Mouse (Mus musculus): Measurements from ENCODE around the gene Tcl1b5. TPM values are rescaled to one million over a fixed set of nuclear protein-coding genes. Genes with fewer than 3 reads are reported as not detected.
"Not testable (repeated sequence)": the region's sequence is repeated elsewhere in the genome, so short reads cannot be mapped to it uniquely, and the experiment has no call there.

Tcl1b5 gene
- polyA plus RNA-seq, 1 experiment = 0.12 TPM

- not testable (repeated sequence) for H3K36me3 ChIP-seq (ENCODE audit: control insufficient read depth, insufficient read depth, low read length); H3K27me3 ChIP-seq (ENCODE audit: control insufficient read depth, insufficient read depth, low read length); H3K4me3 ChIP-seq (ENCODE audit: control insufficient read depth, insufficient read depth, low read length); H3K4me1 ChIP-seq (replicated peaks; ENCODE audit: control insufficient read depth, insufficient read depth, low read length); H3K27ac ChIP-seq (ENCODE audit: control insufficient read depth, insufficient read depth, low read length)
- WGBS = 31% methylated on average over 2 of the region's 2 CpGs
- peak; percentile 21 for DNase-seq
- peak; percentile 33; the same call in 1 of the 2 replicates for TF ChIP-seq CTCF (IDR thresholded peaks at IDR 0.05; ENCODE audit: borderline replicate concordance, control insufficient read depth, extremely low read depth, insufficient read depth, low read length, poor library complexity)
Observed at GRCm38 (mm10) chr12:105188980-105189379, 12.8 kb downstream of the Tcl1b5 start.

DNA sequence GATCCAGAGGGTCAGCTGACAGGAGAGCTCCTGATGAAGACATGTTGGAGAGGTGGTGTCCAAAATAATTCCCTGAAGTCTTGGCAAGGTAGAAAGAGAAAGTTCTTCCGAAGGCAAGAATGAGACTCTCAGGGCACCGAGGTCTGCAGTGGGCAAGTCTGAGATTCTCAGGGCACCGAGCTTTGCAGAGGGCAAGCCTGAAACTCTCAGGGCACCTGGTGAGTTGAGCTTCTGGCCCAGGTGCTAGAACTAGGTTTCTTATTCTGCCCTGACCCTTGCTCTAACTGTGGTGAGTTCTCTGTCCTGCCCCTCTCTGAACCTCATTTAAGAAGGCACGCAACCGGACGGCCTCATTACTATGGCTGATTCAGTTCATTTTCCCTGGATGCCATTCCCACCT is 14.6 kb downstream of the Tcl1b5 start, which contains the start of gene Tcl1b3:
TSS of gene Tcl1b3 (plus strand) at position 301 of the 400 bp plus-strand sequence.
- DNase-seq; H3K4me1 ChIP-seq (replicated peaks; ENCODE audit: control insufficient read depth, insufficient read depth, low read length); H3K36me3 ChIP-seq (ENCODE audit: control insufficient read depth, insufficient read depth, low read length); H3K4me3 ChIP-seq (ENCODE audit: control insufficient read depth, insufficient read depth, low read length); H3K27me3 ChIP-seq (ENCODE audit: control insufficient read depth, insufficient read depth, low read length); H3K27ac ChIP-seq (ENCODE audit: control insufficient read depth, insufficient read depth, low read length): not testable (repeated sequence)
- WGBS = 96% methylated on average over 6 of the region's 6 CpGs

DNA sequence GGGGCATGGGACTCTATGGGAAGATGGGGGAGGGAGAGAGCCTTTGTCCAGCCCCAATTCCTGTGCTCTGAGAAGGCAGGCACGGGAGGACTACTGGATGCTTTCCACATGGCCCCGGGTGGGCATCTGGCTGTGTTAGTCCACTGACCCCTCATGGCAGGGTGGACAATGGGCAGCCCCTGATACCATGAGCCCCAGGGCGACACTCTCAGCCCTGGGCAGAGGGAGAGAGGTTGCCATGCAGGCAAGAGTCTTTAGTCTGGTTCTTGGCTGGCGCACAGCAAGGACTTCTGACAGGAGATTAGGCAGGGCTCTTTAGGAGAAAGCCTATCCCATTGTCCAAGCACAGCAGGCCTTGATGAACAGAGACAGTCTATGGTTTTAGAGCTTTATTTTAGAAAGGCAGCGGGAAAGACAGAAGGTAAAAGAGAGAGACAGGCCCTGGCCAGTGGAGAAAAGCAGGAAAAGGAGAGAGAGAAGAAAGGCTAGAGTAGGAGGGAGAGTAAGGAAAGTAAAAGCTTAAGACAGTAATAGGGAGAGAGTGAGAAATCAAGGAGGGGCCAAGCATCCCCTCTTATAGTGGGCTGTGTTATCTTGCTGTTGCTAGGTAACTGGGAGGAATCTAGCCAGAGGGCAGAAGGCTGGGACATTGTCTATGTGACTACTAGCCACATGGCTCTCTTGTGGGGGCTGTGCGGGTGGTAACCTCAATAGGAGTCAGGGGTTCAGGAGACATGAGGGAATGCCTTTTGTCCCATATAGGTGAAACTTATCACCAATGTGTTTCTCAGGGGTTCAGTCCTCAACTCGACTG is 23.7 kb downstream of the Tcl1b5 start:
- not testable (repeated sequence) for H3K36me3 ChIP-seq (ENCODE audit: control insufficient read depth, insufficient read depth, low read length); H3K4me3 ChIP-seq (ENCODE audit: control insufficient read depth, insufficient read depth, low read length); H3K4me1 ChIP-seq (replicated peaks; ENCODE audit: control insufficient read depth, insufficient read depth, low read length); DNase-seq; H3K27me3 ChIP-seq (ENCODE audit: control insufficient read depth, insufficient read depth, low read length); H3K27ac ChIP-seq (ENCODE audit: control insufficient read depth, insufficient read depth, low read length)
- WGBS = 83% methylated on average over 7 of the region's 7 CpGs

DNA sequence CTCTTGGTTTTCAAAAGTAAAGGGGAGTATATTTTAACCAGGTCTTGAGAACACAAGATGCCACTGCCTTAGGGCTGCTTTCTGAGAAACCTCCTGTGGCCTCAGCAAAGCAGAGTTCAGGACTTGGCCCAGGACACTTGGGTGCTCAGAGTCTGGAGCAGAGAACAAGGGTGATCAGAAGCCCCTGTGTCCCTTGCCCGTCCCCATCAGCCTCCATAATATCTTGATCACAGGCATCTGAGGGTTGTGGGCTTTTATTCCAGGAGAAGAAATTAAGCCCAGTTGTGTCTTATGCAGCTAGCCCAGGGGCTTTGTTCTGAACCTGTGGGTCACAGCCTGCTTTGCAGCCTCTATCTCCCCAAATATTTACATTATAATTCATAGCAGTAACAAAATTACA is 25.5 kb downstream of the Tcl1b5 start, which contains the start of gene Tcl1b4:
TSS of gene Tcl1b4 (plus strand) at position 301 of the 400 bp plus-strand sequence.
- not testable (repeated sequence) for H3K36me3 ChIP-seq (ENCODE audit: control insufficient read depth, insufficient read depth, low read length); H3K27ac ChIP-seq (ENCODE audit: control insufficient read depth, insufficient read depth, low read length); H3K4me1 ChIP-seq (replicated peaks; ENCODE audit: control insufficient read depth, insufficient read depth, low read length); DNase-seq; H3K27me3 ChIP-seq (ENCODE audit: control insufficient read depth, insufficient read depth, low read length); H3K4me3 ChIP-seq (ENCODE audit: control insufficient read depth, insufficient read depth, low read length)
- WGBS = 89% methylated on average over 1 of the region's 1 CpGs

DNA sequence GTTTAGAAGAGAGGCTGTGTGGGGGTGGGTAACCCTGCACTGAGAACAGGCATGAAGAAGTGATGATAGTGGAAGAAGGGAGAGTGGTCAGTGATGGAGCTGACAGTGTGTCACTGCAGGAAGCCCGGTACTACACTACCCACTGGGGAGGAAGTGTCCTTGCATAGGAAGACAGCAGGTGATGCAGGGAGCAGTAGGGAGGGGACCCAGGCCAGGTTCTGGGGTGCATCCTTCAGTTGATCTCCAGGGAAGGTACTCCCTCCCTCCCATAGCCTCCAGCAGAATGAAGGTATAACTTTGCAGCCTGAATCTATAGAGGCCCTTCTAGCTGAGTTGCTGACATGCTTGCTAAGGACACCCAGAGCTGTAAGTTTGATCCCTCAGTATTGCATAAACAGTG is 30.9 kb downstream of the Tcl1b5 start:
- Histone ChIP-seq H3K4me1 (replicated peaks; ENCODE audit: control insufficient read depth, insufficient read depth, low read length) (no peaks in the 10 kb centered on the region), H3K36me3 (ENCODE audit: control insufficient read depth, insufficient read depth, low read length) (no peaks in the 10 kb centered on the region), H3K27ac (ENCODE audit: control insufficient read depth, insufficient read depth, low read length) (no peak overlapping the region), H3K4me3 (ENCODE audit: control insufficient read depth, insufficient read depth, low read length) (no peak overlapping the region), H3K27me3 (ENCODE audit: control insufficient read depth, insufficient read depth, low read length) (no peaks in the 10 kb centered on the region)
- TF ChIP-seq POLR2A (IDR thresholded peaks at IDR 0.05; ENCODE audit: control insufficient read depth, extremely low read depth, insufficient read depth, low read length, poor library complexity) (no peak), CTCF (IDR thresholded peaks at IDR 0.05; ENCODE audit: borderline replicate concordance, control insufficient read depth, extremely low read depth, insufficient read depth, low read length, poor library complexity) (no peak)
- no peak for DNase-seq
- 37% methylated on average over 1 of the region's 1 CpGs for WGBS

GRCm38 (mm10) chr12:105208441-105208840 is 32.3 kb downstream of the Tcl1b5 start:
- no peak for DNase-seq
- Histone ChIP-seq H3K36me3 (ENCODE audit: control insufficient read depth, insufficient read depth, low read length) (no peaks in the 10 kb centered on the region), H3K27me3 (ENCODE audit: control insufficient read depth, insufficient read depth, low read length) (no peaks in the 10 kb centered on the region), H3K27ac (ENCODE audit: control insufficient read depth, insufficient read depth, low read length) (no peak overlapping the region), H3K4me1 (replicated peaks; ENCODE audit: control insufficient read depth, insufficient read depth, low read length) (no peaks in the 10 kb centered on the region), H3K4me3 (ENCODE audit: control insufficient read depth, insufficient read depth, low read length) (no peak overlapping the region)
- 93% methylated on average over 1 of the region's 1 CpGs for WGBS
- TF ChIP-seq CTCF (IDR thresholded peaks at IDR 0.05; ENCODE audit: borderline replicate concordance, control insufficient read depth, extremely low read depth, insufficient read depth, low read length, poor library complexity) (no peak), POLR2A (IDR thresholded peaks at IDR 0.05; ENCODE audit: control insufficient read depth, extremely low read depth, insufficient read depth, low read length, poor library complexity) (no peak)

DNA sequence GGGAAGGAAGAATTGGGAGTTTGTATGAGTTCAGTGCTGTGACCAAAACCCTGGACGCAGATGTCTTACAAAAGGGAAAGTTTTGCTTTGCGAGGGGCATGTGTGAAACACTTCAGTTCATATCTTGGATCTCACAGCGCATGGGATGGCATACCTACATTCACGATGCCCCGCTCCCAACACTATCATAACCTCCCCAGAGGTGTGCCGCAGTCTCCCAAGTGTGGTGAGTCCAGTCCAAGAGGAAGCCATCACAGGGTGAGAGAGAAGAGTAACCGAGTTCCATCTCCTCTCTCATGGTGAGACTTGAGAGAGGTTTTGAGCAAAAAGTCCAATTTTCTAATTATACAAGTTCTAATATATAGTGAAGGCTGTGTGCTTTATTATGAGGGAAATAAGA is 33.1 kb downstream of the Tcl1b5 start:
- Histone ChIP-seq H3K4me1 (replicated peaks; ENCODE audit: control insufficient read depth, insufficient read depth, low read length) (no peaks in the 10 kb centered on the region), H3K4me3 (ENCODE audit: control insufficient read depth, insufficient read depth, low read length) (no peak overlapping the region), H3K36me3 (ENCODE audit: control insufficient read depth, insufficient read depth, low read length) (no peaks in the 10 kb centered on the region), H3K27me3 (ENCODE audit: control insufficient read depth, insufficient read depth, low read length) (no peaks in the 10 kb centered on the region), H3K27ac (ENCODE audit: control insufficient read depth, insufficient read depth, low read length) (no peak overlapping the region)
- TF ChIP-seq POLR2A (IDR thresholded peaks at IDR 0.05; ENCODE audit: control insufficient read depth, extremely low read depth, insufficient read depth, low read length, poor library complexity) (no peak), CTCF (IDR thresholded peaks at IDR 0.05; ENCODE audit: borderline replicate concordance, control insufficient read depth, extremely low read depth, insufficient read depth, low read length, poor library complexity) (no peak)
- 95% methylated on average over 7 of the region's 7 CpGs for WGBS
- no peak for DNase-seq

Measured in thymus, adult 2 months (tissue).